Mouse (Mus musculus) neural tube, embryonic 10.5 days (tissue): ENCODE data around the gene Slc25a43.

ENCODE experiments used
- DNase-seq: peaks from one replicate; pipeline ENCODE4 v3.0.0-alpha.2; 2017; ENCODE audit warnings: low spot score; ENCODE audit errors: extremely low spot score

Slc25a43 gene

DNA sequence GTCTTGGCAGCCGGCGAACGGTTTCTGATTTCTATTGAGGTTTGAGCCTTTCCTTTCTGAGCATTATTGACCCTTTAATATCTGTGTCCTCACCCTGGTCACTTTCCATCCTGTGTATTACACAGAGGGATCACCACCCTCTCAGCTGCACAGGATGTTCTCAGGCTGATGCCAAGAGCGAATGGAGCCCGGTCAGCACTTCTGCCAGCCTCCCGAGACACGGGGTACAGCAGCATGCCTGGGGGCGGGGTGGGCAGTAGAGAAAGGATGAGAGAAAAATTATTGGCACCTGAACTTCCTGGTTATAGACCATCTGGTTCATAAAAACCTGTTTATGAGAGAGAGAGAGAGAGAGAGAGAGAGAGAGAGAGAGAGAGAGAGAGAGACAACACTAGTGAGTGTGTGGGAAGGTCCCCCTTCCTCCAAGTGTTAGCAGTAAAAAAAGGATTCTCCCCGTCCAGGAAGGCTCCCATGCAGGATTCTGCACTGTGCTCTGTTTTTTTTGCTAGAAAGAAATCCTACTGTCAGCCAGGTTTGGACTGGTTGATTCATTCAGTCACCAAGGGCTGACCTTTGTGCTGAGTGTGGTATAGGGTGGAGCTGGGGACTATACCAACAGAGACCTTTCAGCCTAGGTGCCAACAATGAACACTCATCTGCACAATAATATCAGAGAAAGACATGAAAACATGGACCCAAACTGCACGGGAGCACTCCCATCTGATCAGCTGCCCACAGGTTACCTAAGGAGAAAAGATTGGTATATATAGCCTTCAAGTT, 80.7 kb downstream of the Slc25a43 start:
- no peak for DNase-seq

GRCm38 (mm10) chrX:36825032-36825431, 81.6 kb downstream of the Slc25a43 start:
- DNase-seq = no peak
